9 mouse cellular contexts compared by ENCODE assay signal in the genomic region with DNA sequence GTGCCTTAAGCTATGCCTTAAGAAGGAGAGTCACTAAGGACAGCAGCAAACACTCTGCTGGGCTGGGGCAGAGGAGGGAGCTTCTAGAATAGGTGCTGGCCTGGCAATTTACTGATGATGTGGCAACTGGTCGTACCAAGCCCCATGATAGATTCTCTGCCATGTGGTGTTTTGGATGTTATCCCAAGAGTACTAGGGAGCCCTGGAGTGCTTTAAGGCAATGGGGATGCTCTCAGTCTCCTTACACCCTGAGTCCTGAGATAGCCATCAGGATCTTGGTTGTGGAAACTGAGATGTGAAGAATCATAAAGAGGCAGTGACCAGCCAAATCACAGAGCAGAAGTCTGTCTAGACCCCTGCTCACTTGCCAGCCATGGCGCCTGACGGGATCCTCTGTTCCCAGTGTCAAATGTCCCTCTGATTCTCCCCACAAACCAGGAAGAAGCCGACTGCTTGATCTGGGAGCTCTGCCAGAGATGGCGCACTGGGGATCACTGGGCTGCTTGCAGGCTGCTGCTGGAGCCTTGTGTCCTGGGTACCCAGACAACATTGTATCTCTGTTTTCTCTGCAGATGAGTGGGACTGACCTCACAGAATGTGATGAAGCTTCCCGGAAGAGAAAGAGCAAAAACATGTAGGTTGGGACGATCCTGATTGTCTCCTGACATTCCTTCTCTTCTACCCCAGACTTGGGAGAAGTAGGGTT.
A peak's percentile ranks its signal among the peaks of the same experiment; 100 is the strongest.
DNase-seq lines count a peak whose midpoint lies in the region; ATAC-seq and TF ChIP-seq lines count a peak whose summit lies in the region.
"Had no signal": no experiment of that assay in that cellular context is flagged by ENCODE, and none has a peak within 500 bp of the region (broad histone marks: within the 10 kb centered on the region; RNA-seq: fewer than 3 reads in every experiment).

No protein-coding gene starts in this region.

- H3K9me3 ChIP-seq in kidney, postnatal 0 days (replicated peaks; ENCODE audit: low read length): no peaks in the 10 kb centered on the region
- H3K9me3 ChIP-seq in forebrain, postnatal 0 days (ENCODE audit: low read length): no peaks in the 10 kb centered on the region

- H3K27me3 ChIP-seq in kidney, postnatal 0 days (ENCODE audit: insufficient read depth, low read length): no peaks in the 10 kb centered on the region
- no peaks in the 10 kb centered on the region for H3K27me3 ChIP-seq in forebrain, postnatal 0 days (ENCODE audit: insufficient read depth, low read length)
- H3K27me3 ChIP-seq: CH12.LX had no signal

- H3K36me3 ChIP-seq in kidney, postnatal 0 days (ENCODE audit: insufficient read depth, low read length): peaks cover 5% of the 10 kb centered on the region; the same call in 1 of the 2 replicates
- peaks cover 23% of the 10 kb centered on the region for H3K36me3 ChIP-seq in forebrain, postnatal 0 days (ENCODE audit: insufficient read depth)

- intact Hi-C loops in heart, postnatal 25 days (cut with DNase I): loop anchor here (1.0 to 5.0 kb wide), 4 partner anchors 64 to 136 kb away; no protein-coding TSS in a partner anchor

- peaks cover 16% of the 10 kb centered on the region for H3K4me1 ChIP-seq in kidney, postnatal 0 days (replicated peaks; ENCODE audit: insufficient read depth, low read length)
- H3K4me1 ChIP-seq in forebrain, postnatal 0 days (ENCODE audit: insufficient read depth): 0 out of 2 replicates have a peak, but pooled peaks cover 3% of the 10 kb centered on the region

- 0 out of 2 replicates have a peak overlapping the region, but pooled peaks have one; percentile 21 for H3K27ac ChIP-seq in kidney, postnatal 0 days
- no peak overlapping the region for H3K27ac ChIP-seq in forebrain, postnatal 0 days (ENCODE audit: low read depth, low read length)

- no peak overlapping the region for H3K4me2 ChIP-seq in kidney, postnatal 0 days (ENCODE audit: low read length)
- no peak overlapping the region for H3K4me2 ChIP-seq in forebrain, postnatal 0 days (ENCODE audit: low read depth)

- no peak overlapping the region for H3K9ac ChIP-seq in kidney, postnatal 0 days (ENCODE audit: low read depth, low read length)
- no peak overlapping the region for H3K9ac ChIP-seq in forebrain, postnatal 0 days

- TF ChIP-seq CTCF in kidney, postnatal 0 days (IDR thresholded peaks at IDR 0.05; ENCODE audit: low read depth): no peak
- TF ChIP-seq CTCF in forebrain, postnatal 0 days (IDR thresholded peaks at IDR 0.05; ENCODE audit: low read depth): no peak

- H3K4me3 ChIP-seq in kidney, postnatal 0 days (replicated peaks; ENCODE audit: low read depth, low read length): no peak overlapping the region
- H3K4me3 ChIP-seq in forebrain, postnatal 0 days (ENCODE audit: low read depth, low read length): no peak overlapping the region

- DNase-seq in heart, adult 18-20 months: peak; percentile 72 to 80
- no peak for DNase-seq in heart, postnatal 25 days (ENCODE audit: low spot score)
- peak; percentile 69 for DNase-seq in Muller cell, postnatal 12 days (ENCODE audit: inconsistent ontology term)
- peak; percentile 54 to 59 for DNase-seq in cerebellum, postnatal 36 days
- DNase-seq in kidney, postnatal 0 days (ENCODE audit: low spot score): no peak
- DNase-seq in skeletal muscle tissue, adult 2 months (ENCODE audit: low read depth, low spot score): peak; percentile 54
- DNase-seq in spleen, postnatal 4 days (ENCODE audit: low spot score in 2 of 2): no peak
- DNase-seq in forebrain, postnatal 0 days: no peak

- 55% methylated on average over 7 of the region's 7 CpGs for WGBS in kidney, postnatal 0 days
- 52% methylated on average over 7 of the region's 7 CpGs for WGBS in forebrain, postnatal 0 days

- no peak for ATAC-seq in kidney, postnatal 0 days (replicated peaks; ENCODE audit: low FRiP score, low read depth)
- ATAC-seq in forebrain, postnatal 0 days: no peak

Comparison
In these comparisons a context has a peak if more than half of its experiments do, and no peak if none do; other contexts are left out.
1. DNase-seq: peak in heart, adult 18-20 months (2 of 2), Muller cell, postnatal 12 days (single experiment), cerebellum, postnatal 36 days (2 of 2) and skeletal muscle tissue, adult 2 months (single experiment); none in heart, postnatal 25 days (single experiment), kidney, postnatal 0 days (single experiment), spleen, postnatal 4 days (0 of 2) and forebrain, postnatal 0 days (single experiment).